22 mouse cellular contexts compared by ENCODE assay signal in genomic region chr7:30501159-30501558, GRCm38 (mm10). TPM values are rescaled to one million over a fixed set of nuclear protein-coding genes. Genes with fewer than 3 reads are reported as not detected.
DNase-seq lines count a peak whose midpoint lies in the region; ATAC-seq and TF ChIP-seq lines count a peak whose summit lies in the region.
"Not testable (repeated sequence)": the region's sequence is repeated elsewhere in the genome, so short reads cannot be mapped to it uniquely, and the experiment has no call there.
"Had no signal": no experiment of that assay in that cellular context is flagged by ENCODE, and none has a peak within 500 bp of the region (broad histone marks: within the 10 kb centered on the region; RNA-seq: fewer than 3 reads in every experiment).

No protein-coding gene starts in this region.

- not testable (repeated sequence) for TF ChIP-seq POLR2A in CH12.LX (IDR thresholded peaks at IDR 0.05; ENCODE audit: low read depth, low read length); brain, embryonic 14.5 days (IDR thresholded peaks at IDR 0.05; ENCODE audit: borderline replicate concordance, extremely low read depth, insufficient read depth, insufficient read length, poor library complexity, severe bottlenecking); heart, adult 2 months (IDR thresholded peaks at IDR 0.05; ENCODE audit: insufficient read depth, low read depth, low read length)

- peak; percentile 42 for TF ChIP-seq RAD21 in CH12.LX (IDR thresholded peaks at IDR 0.05; ENCODE audit: low read depth, low read length)

- not testable (repeated sequence) for H3K4me2 ChIP-seq in CH12.LX (ENCODE audit: insufficient read depth, low read depth, poor library complexity, severe bottlenecking); intestine, postnatal 0 days (replicated peaks; ENCODE audit: low read depth); lung, postnatal 0 days (replicated peaks; ENCODE audit: low read depth, low read length); midbrain, postnatal 0 days (ENCODE audit: low read depth, low read length, poor library complexity, severe bottlenecking)

- in situ Hi-C loops in CH12.LX (cut with MboI; ENCODE audit: low pct_ligation_motif_present, low pct_unique_long_range_greater_than_20kb, low sequenced_read_pairs) = not testable (repeated sequence)

- H3K36me3 ChIP-seq in CH12.LX (replicated peaks in 1 of 2; ENCODE audit: control insufficient read depth in 1 of 2, insufficient read depth in 1 of 2, low read length in 1 of 2); heart, adult 2 months (ENCODE audit: control insufficient read depth, insufficient read depth, low read length); intestine, postnatal 0 days (ENCODE audit: control insufficient read depth, insufficient read depth); lung, postnatal 0 days (ENCODE audit: insufficient read depth, low read length); midbrain, postnatal 0 days (ENCODE audit: insufficient read depth, low read length): not testable (repeated sequence)

- H3K4me3 ChIP-seq in CH12.LX (replicated peaks in 1 of 3; ENCODE audit: low read depth in 2 of 3, low read length in 2 of 3, poor library complexity in 1 of 3); heart, adult 2 months; intestine, postnatal 0 days (ENCODE audit: low read depth, low read length); left cerebral cortex, adult 2 months; lung, postnatal 0 days (ENCODE audit: low read depth, low read length); midbrain, postnatal 0 days (ENCODE audit: low read depth, low read length): not testable (repeated sequence)

- H3K27me3 ChIP-seq in CH12.LX (replicated peaks) = peaks cover 22% of the 10 kb centered on the region
- not testable (repeated sequence) for H3K27me3 ChIP-seq in heart, adult 2 months (ENCODE audit: control insufficient read depth, insufficient read depth, low read length); intestine, postnatal 0 days (replicated peaks; ENCODE audit: control insufficient read depth, insufficient read depth, low read length); lung, postnatal 0 days (replicated peaks; ENCODE audit: insufficient read depth, low read length); midbrain, postnatal 0 days (ENCODE audit: insufficient read depth, low read length)

- H3K79me2 ChIP-seq in CH12.LX (replicated peaks; ENCODE audit: control insufficient read depth, extremely low read depth, insufficient read depth, poor library complexity, severe bottlenecking); heart, adult 2 months (replicated peaks; ENCODE audit: control insufficient read depth, insufficient read depth, low read length): not testable (repeated sequence)

- peak; percentile 12 for DNase-seq in CH12.LX (ENCODE audit: extremely low read depth)
- DNase-seq in brain, embryonic 14.5 days (ENCODE audit: low read depth); heart, adult 2 months; left cerebral cortex, adult 2 months (ENCODE audit: extremely low spot score in 1 of 2, low spot score in 2 of 2); lung, postnatal 0 days (ENCODE audit: low spot score); midbrain, postnatal 0 days (ENCODE audit: low spot score): not testable (repeated sequence)
- peak; percentile 50 for DNase-seq in thymus, postnatal 4 days

- dilution Hi-C loops in CH12.LX (cut with MboI; ENCODE audit: extremely low pct_ligation_motif_present, extremely low pct_unique_long_range_greater_than_20kb, low sequenced_read_pairs) = not testable (repeated sequence)

- TF ChIP-seq CTCF in CH12.LX (conservative IDR thresholded peaks at IDR 0.05 in 1 of 2, IDR thresholded peaks at IDR 0.05 in 1 of 2; ENCODE audit: low read depth in 2 of 2, low read length in 2 of 2) = peak; percentile 16 to 67; a peak in 2 of 4 replicates
- peak; percentile 37; the same call in 1 of the 2 replicates for TF ChIP-seq CTCF in brain, embryonic 14.5 days (IDR thresholded peaks at IDR 0.05; ENCODE audit: borderline replicate concordance, extremely low read depth, insufficient read depth, insufficient read length)
- TF ChIP-seq CTCF in heart, adult 2 months (IDR thresholded peaks at IDR 0.05) = peak; percentile 19; the same call in 1 of the 2 replicates
- peak; percentile 53 for TF ChIP-seq CTCF in intestine, postnatal 0 days (IDR thresholded peaks at IDR 0.05; ENCODE audit: low read depth)
- TF ChIP-seq CTCF in left cerebral cortex, adult 2 months (IDR thresholded peaks at IDR 0.05) = peak; percentile 41
- peak; percentile 32 for TF ChIP-seq CTCF in lung, postnatal 0 days (IDR thresholded peaks at IDR 0.05)
- TF ChIP-seq CTCF in midbrain, postnatal 0 days (IDR thresholded peaks at IDR 0.05) = peak; percentile 56

- H3K27ac ChIP-seq in CH12.LX (ENCODE audit: insufficient read depth, low read depth); heart, adult 2 months; intestine, postnatal 0 days (ENCODE audit: low read depth, low read length); left cerebral cortex, adult 2 months; lung, postnatal 0 days (ENCODE audit: low read length); midbrain, postnatal 0 days (ENCODE audit: low read depth, low read length): not testable (repeated sequence)

- H3K9me3 ChIP-seq in CH12.LX (replicated peaks; ENCODE audit: low read length); intestine, postnatal 0 days (ENCODE audit: control insufficient read depth); lung, postnatal 0 days (ENCODE audit: low read length); midbrain, postnatal 0 days (ENCODE audit: low read length): not testable (repeated sequence)

- ATAC-seq in intestine, postnatal 0 days; lung, postnatal 0 days; midbrain, postnatal 0 days (ENCODE audit: low FRiP score): not testable (repeated sequence)

- intact Hi-C loops in heart, adult 2 months (cut with DNase I); left cerebral cortex, adult 2 months (cut with DNase I): not testable (repeated sequence)

- H3K9ac ChIP-seq in CH12.LX (ENCODE audit: insufficient read depth, low read depth); heart, adult 2 months (ENCODE audit: low read depth, low read length); intestine, postnatal 0 days (ENCODE audit: low read depth, low read length); lung, postnatal 0 days (replicated peaks; ENCODE audit: low read depth); midbrain, postnatal 0 days (replicated peaks; ENCODE audit: low read length, poor library complexity, severe bottlenecking): not testable (repeated sequence)

- TF ChIP-seq EP300 in CH12.LX (IDR thresholded peaks at IDR 0.05; ENCODE audit: low read length); heart, adult 2 months (IDR thresholded peaks at IDR 0.05; ENCODE audit: insufficient read depth, low read depth, low read length); lung, postnatal 0 days (IDR thresholded peaks at IDR 0.05): not testable (repeated sequence)

- WGBS in heart, adult 2 months = 72% methylated on average over 5 of the region's 5 CpGs
- 79% methylated on average over 5 of the region's 5 CpGs for WGBS in intestine, postnatal 0 days
- WGBS in lung, postnatal 0 days = 73% methylated on average over 5 of the region's 5 CpGs
- 73% methylated on average over 5 of the region's 5 CpGs for WGBS in midbrain, postnatal 0 days

- not testable (repeated sequence) for H3K4me1 ChIP-seq in CH12.LX (ENCODE audit: control insufficient read depth in 1 of 2, insufficient read depth in 2 of 2); heart, adult 2 months (ENCODE audit: control insufficient read depth, insufficient read depth, low read length); intestine, postnatal 0 days (replicated peaks; ENCODE audit: control insufficient read depth, insufficient read depth, low read length); lung, postnatal 0 days (ENCODE audit: insufficient read depth, low read depth, low read length); midbrain, postnatal 0 days (ENCODE audit: insufficient read depth, low read length)

RNA-seq across cellular contexts. Expression of gene Prodh2, which starts 7.7 kb away (rescaled TPM):
- total RNA-seq in CH12.LX (2012; rRNA removed) (not detected in 2 replicates), CH12.LX (2014; rRNA removed) (not detected in 2 replicates)
- polyA plus RNA-seq in CH12.LX (2012; ENCODE audit: insufficient read length, low read depth) = not detected in 2 replicates
- 0.05 and 0.26 TPM in 2 replicates for polyA plus RNA-seq in brain, embryonic 14.5 days (2012; rRNA removed)
- total RNA-seq in heart, adult 2 months (2021) = not detected
- 0.23 TPM in 1 of 2 replicates, not detected in the other for polyA plus RNA-seq in heart, adult 2 months (2012; rRNA removed)
- 3.9 and 5.4 TPM in 2 replicates for polyA plus RNA-seq in intestine, postnatal 0 days (2015; fragmentation: Nextera tagmentation; extraction: Ambion mirVana)
- total RNA-seq in left cerebral cortex, adult 2 months (2021) = not detected
- not detected in 2 replicates for polyA plus RNA-seq in lung, postnatal 0 days (2015; fragmentation: Nextera tagmentation; extraction: Ambion mirVana)
- not detected in 2 replicates for total RNA-seq in midbrain, postnatal 0 days (2014; rRNA removed)
- polyA plus RNA-seq in midbrain, postnatal 0 days (2015; fragmentation: Nextera tagmentation; extraction: Ambion mirVana) = not detected in 2 replicates
- total RNA-seq: adrenal gland, postnatal 25 days; gastrocnemius, adult 18-20 months; gastrocnemius, postnatal 14 days; heart, adult 8-10 months; heart, postnatal 36 days had no signal
- polyA plus RNA-seq: CD4-positive, CD25-positive, alpha-beta regulatory T cell, adult 4 months; cortical plate, adult 2 months; embryonic facial prominence, embryonic 13.5 days; forebrain, embryonic 12.5 days; forebrain, embryonic 16.5 days; hindbrain, embryonic 11.5 days had no signal

RNA-seq across cellular contexts. Expression of gene Arhgap33, which starts 33.7 kb away (rescaled TPM):
- total RNA-seq in CH12.LX (2012; rRNA removed) (2.5 and 2.8 TPM in 2 replicates), CH12.LX (2014; rRNA removed) (0.44 and 0.76 TPM in 2 replicates)
- polyA plus RNA-seq in CH12.LX (2012; ENCODE audit: insufficient read length, low read depth) = 6.2 and 9.2 TPM in 2 replicates
- polyA plus RNA-seq in brain, embryonic 14.5 days (2012; rRNA removed) = 241 and 276 TPM in 2 replicates
- total RNA-seq in heart, adult 2 months (2021) = under 1 TPM; 0.34 to 0.37 TPM
- 2.3 and 3.0 TPM in 2 replicates for polyA plus RNA-seq in heart, adult 2 months (2012; rRNA removed)
- 2.6 and 2.8 TPM in 2 replicates for polyA plus RNA-seq in intestine, postnatal 0 days (2015; fragmentation: Nextera tagmentation; extraction: Ambion mirVana)
- total RNA-seq in left cerebral cortex, adult 2 months (2021) = 100 to 1,000 TPM; 182 to 220 TPM
- 2.1 TPM in 2 replicates for polyA plus RNA-seq in lung, postnatal 0 days (2015; fragmentation: Nextera tagmentation; extraction: Ambion mirVana)
- 67.0 and 68.2 TPM in 2 replicates for total RNA-seq in midbrain, postnatal 0 days (2014; rRNA removed)
- polyA plus RNA-seq in midbrain, postnatal 0 days (2015; fragmentation: Nextera tagmentation; extraction: Ambion mirVana) = 113 TPM in 2 replicates

RNA-seq across cellular contexts. Expression of gene Nphs1, which starts 43.0 kb away (rescaled TPM):
- total RNA-seq in CH12.LX (2012; rRNA removed) (2.1 and 2.4 TPM in 2 replicates), CH12.LX (2014; rRNA removed) (not detected in 2 replicates)
- polyA plus RNA-seq in CH12.LX (2012; ENCODE audit: insufficient read length, low read depth) = 1.0 TPM in 1 of 2 replicates, not detected in the other
- polyA plus RNA-seq in brain, embryonic 14.5 days (2012; rRNA removed) = 1.2 and 3.2 TPM in 2 replicates
- total RNA-seq in heart, adult 2 months (2021) = not detected
- 0.04 TPM in 1 of 2 replicates, not detected in the other for polyA plus RNA-seq in heart, adult 2 months (2012; rRNA removed)
- 0.10 TPM in 1 of 2 replicates, not detected in the other for polyA plus RNA-seq in intestine, postnatal 0 days (2015; fragmentation: Nextera tagmentation; extraction: Ambion mirVana)
- total RNA-seq in left cerebral cortex, adult 2 months (2021) = 1 to 10 TPM in 1 of 2 experiments, under 1 TPM in 1; 0.79 to 1.1 TPM
- polyA plus RNA-seq in lung, postnatal 0 days (2015; fragmentation: Nextera tagmentation; extraction: Ambion mirVana) = 0.12 TPM in 2 replicates
- total RNA-seq in midbrain, postnatal 0 days (2014; rRNA removed) = 0.33 TPM in 1 of 2 replicates, not detected in the other
- polyA plus RNA-seq in midbrain, postnatal 0 days (2015; fragmentation: Nextera tagmentation; extraction: Ambion mirVana) = 0.11 TPM in 1 of 2 replicates, not detected in the other
- total RNA-seq: adrenal gland, adult 2 months; adrenal gland, postnatal 25 days; gastrocnemius, adult 18-20 months; gastrocnemius, postnatal 14 days; heart, adult 8-10 months; heart, postnatal 36 days had no signal
- polyA plus RNA-seq: adrenal gland, adult 2 months; CD4-positive, CD25-positive, alpha-beta regulatory T cell, adult 4 months; forebrain, embryonic 16.5 days; gonadal fat pad, adult 2 months; heart, embryonic 16.5 days had no signal

RNA-seq across cellular contexts. Expression of gene Kirrel2, which starts 43.7 kb away (rescaled TPM):
- total RNA-seq in CH12.LX (2012; rRNA removed) = not detected in 2 replicates
- not detected in 2 replicates for total RNA-seq in CH12.LX (2014; rRNA removed)
- not detected in 2 replicates for polyA plus RNA-seq in CH12.LX (2012; ENCODE audit: insufficient read length, low read depth)
- polyA plus RNA-seq in brain, embryonic 14.5 days (2012; rRNA removed) = 0.85 and 3.3 TPM in 2 replicates
- total RNA-seq in heart, adult 2 months (2021) = not detected
- not detected in 2 replicates for polyA plus RNA-seq in heart, adult 2 months (2012; rRNA removed)
- polyA plus RNA-seq in intestine, postnatal 0 days (2015; fragmentation: Nextera tagmentation; extraction: Ambion mirVana) = 0.08 and 0.09 TPM in 2 replicates
- 10 to 100 TPM; 11.0 to 11.9 TPM for total RNA-seq in left cerebral cortex, adult 2 months (2021)
- polyA plus RNA-seq in lung, postnatal 0 days (2015; fragmentation: Nextera tagmentation; extraction: Ambion mirVana) = not detected in 2 replicates
- 0.99 and 4.9 TPM in 2 replicates for total RNA-seq in midbrain, postnatal 0 days (2014; rRNA removed)
- polyA plus RNA-seq in midbrain, postnatal 0 days (2015; fragmentation: Nextera tagmentation; extraction: Ambion mirVana) = 0.32 and 0.43 TPM in 2 replicates
- total RNA-seq: adrenal gland, adult 2 months; adrenal gland, postnatal 25 days; gastrocnemius, adult 18-20 months; gastrocnemius, postnatal 14 days; heart, adult 8-10 months; heart, postnatal 36 days had no signal
- polyA plus RNA-seq: adrenal gland, adult 2 months; CD4-positive, CD25-positive, alpha-beta regulatory T cell, adult 4 months; gonadal fat pad, adult 2 months had no signal

RNA-seq across cellular contexts. Expression of gene Hspb6, which starts 50.8 kb away (rescaled TPM):
- total RNA-seq in CH12.LX (2012; rRNA removed) (1.6 and 2.3 TPM in 2 replicates), CH12.LX (2014; rRNA removed) (0.79 and 1.2 TPM in 2 replicates)
- polyA plus RNA-seq in CH12.LX (2012; ENCODE audit: insufficient read length, low read depth) = 4.1 and 6.0 TPM in 2 replicates
- polyA plus RNA-seq in brain, embryonic 14.5 days (2012; rRNA removed) = 8.4 and 8.7 TPM in 2 replicates
- total RNA-seq in heart, adult 2 months (2021) = 100 to 1,000 TPM; 718 to 804 TPM
- polyA plus RNA-seq in heart, adult 2 months (2012; rRNA removed) = 1,866 and 1,945 TPM in 2 replicates
- 50.6 and 55.7 TPM in 2 replicates for polyA plus RNA-seq in intestine, postnatal 0 days (2015; fragmentation: Nextera tagmentation; extraction: Ambion mirVana)
- total RNA-seq in left cerebral cortex, adult 2 months (2021) = 1 to 10 TPM; 4.4 to 5.0 TPM
- polyA plus RNA-seq in lung, postnatal 0 days (2015; fragmentation: Nextera tagmentation; extraction: Ambion mirVana) = 22.8 and 27.0 TPM in 2 replicates
- 5.9 and 6.2 TPM in 2 replicates for total RNA-seq in midbrain, postnatal 0 days (2014; rRNA removed)
- 13.4 and 13.5 TPM in 2 replicates for polyA plus RNA-seq in midbrain, postnatal 0 days (2015; fragmentation: Nextera tagmentation; extraction: Ambion mirVana)

Comparison
In these comparisons a context has a peak if more than half of its experiments do, and no peak if none do; other contexts are left out.
1. RNA of gene Arhgap33, which starts 33.7 kb away (polyA plus RNA-seq): 241 to 276 TPM in brain, embryonic 14.5 days and 113 TPM in midbrain, postnatal 0 days; 6.2 to 9.2 TPM in CH12.LX, 2.3 to 3.0 TPM in heart, adult 2 months, 2.6 to 2.8 TPM in intestine, postnatal 0 days and 2.1 TPM in lung, postnatal 0 days; every median in the first group is over 10 times any median in the second.
2. Peak in every context shown above with its lines, with median percentiles within 50 percentile points of each other: CTCF ChIP-seq.